Mouse (Mus musculus) heart, embryonic 14.5 days (tissue): Measurements from ENCODE around the gene Mthfr. TPM values are rescaled to one million over a fixed set of nuclear protein-coding genes. Genes with fewer than 3 reads are reported as not detected.

Experiments
- polyA plus RNA-seq: library from polyadenylated mRNA; unstranded; fragments of >200 nt; fragmentation: Nextera tagmentation; extraction: Ambion mirVana; gene quantifications from 2 replicates; pipeline ENCODE4 v1.2.1, GENCODE M21; 2014

The Mthfr gene
- polyA plus RNA-seq, 1 experiment from 2014 or later, result 9.7 TPM

Other genes with a start within 250 kb of the Mthfr start
- 10.2 and 10.3 TPM in 2 replicates for gene Zfp984, start 229.3 kb upstream of the Mthfr start, polyA plus RNA-seq
- 3.9 and 4.4 TPM in 2 replicates for gene Zfp933, start 190.7 kb upstream of the Mthfr start, polyA plus RNA-seq
- gene Miip, start 170.3 kb upstream of the Mthfr start, polyA plus RNA-seq, result 18.9 and 23.0 TPM in 2 replicates
- gene Fv1, start 170.1 kb upstream of the Mthfr start, polyA plus RNA-seq, result 8.8 and 9.2 TPM in 2 replicates
- gene Mfn2, start 134.4 kb upstream of the Mthfr start, polyA plus RNA-seq, result 107 and 117 TPM in 2 replicates
- 50.1 and 50.7 TPM in 2 replicates for gene Plod1, start 102.3 kb upstream of the Mthfr start, polyA plus RNA-seq
- gene 2510039O18Rik, start 98.2 kb upstream of the Mthfr start, polyA plus RNA-seq, result 19.3 and 22.1 TPM in 2 replicates
- gene Nppb, start 53.3 kb upstream of the Mthfr start, polyA plus RNA-seq, result 180 and 234 TPM in 2 replicates
- 7,026 and 7,623 TPM in 2 replicates for gene Nppa, start 38.4 kb upstream of the Mthfr start, polyA plus RNA-seq
- gene Clcn6, start 256 bp upstream of the Mthfr start, polyA plus RNA-seq, result 5.4 and 6.1 TPM in 2 replicates
- gene Agtrap, start 49.0 kb downstream of the Mthfr start, polyA plus RNA-seq, result 19.5 and 20.0 TPM in 2 replicates
- 40.9 and 42.1 TPM in 2 replicates for gene Mad2l2, start 91.3 kb downstream of the Mthfr start, polyA plus RNA-seq
- gene Draxin, start 91.6 kb downstream of the Mthfr start, polyA plus RNA-seq, result not detected in 2 replicates
- gene Fbxo6, start 113.1 kb downstream of the Mthfr start, polyA plus RNA-seq, result 18.5 and 18.8 TPM in 2 replicates
- gene Fbxo44, start 121.4 kb downstream of the Mthfr start, polyA plus RNA-seq, result 28.3 and 31.2 TPM in 2 replicates
- 0.15 TPM in 1 of 2 replicates, not detected in the other for gene Fbxo2, start 121.5 kb downstream of the Mthfr start, polyA plus RNA-seq
- gene Disp3, start 248.9 kb downstream of the Mthfr start, polyA plus RNA-seq, result 0.04 TPM in 1 of 2 replicates, not detected in the other